Mouse (Mus musculus) heart, postnatal 0 days (tissue): Measurements from ENCODE around the gene Gm10065. TPM values are rescaled to one million over a fixed set of nuclear protein-coding genes. Genes with fewer than 3 reads are reported as not detected.

Experiments
- ATAC-seq: fragments of 200-750 bp; cut with Nextera tagmentation; 2 replicates; pipeline ENCODE4 v1.8.0; 2017; ENCODE audit warnings: low read depth, moderate number of reproducible peaks, moderate library complexity; ENCODE audit not compliant: insufficient read depth
- DNase-seq: peaks from one replicate; pipeline ENCODE4 v3.0.0-alpha.2; 2016; ENCODE audit warnings: low spot score
- H3K27ac ChIP-seq: fragments of 300-500 bp; sonication (generic); 2 replicates; pipeline ENCODE4 v1.5.1; 2014; ENCODE audit warnings: low read depth, mild to moderate bottlenecking
- H3K27me3 ChIP-seq: fragments of 300-500 bp; sonication (generic); 2 replicates; pipeline ENCODE4 v1.6.1; 2014; ENCODE audit warnings: low read length, mixed read lengths; ENCODE audit not compliant: control insufficient read depth, insufficient read depth
- H3K36me3 ChIP-seq: fragments of 300-500 bp; sonication (generic); replicated peaks from 2 replicates; pipeline ENCODE4 v1.6.1; 2014; ENCODE audit warnings: low read length, mixed read lengths; ENCODE audit not compliant: control insufficient read depth, insufficient read depth
- H3K4me1 ChIP-seq: fragments of 300-500 bp; sonication (generic); 2 replicates; pipeline ENCODE4 v1.6.1; 2014; ENCODE audit warnings: antibody characterized with exemption; ENCODE audit not compliant: control insufficient read depth, insufficient read depth
- H3K4me2 ChIP-seq: fragments of 300-500 bp; sonication (generic); 2 replicates; pipeline ENCODE4 v1.6.1; 2014; ENCODE audit warnings: low read depth, mild to moderate bottlenecking, low read length, moderate library complexity
- H3K4me3 ChIP-seq: fragments of 300-500 bp; sonication (generic); 2 replicates; pipeline ENCODE4 v1.5.1; 2014; ENCODE audit warnings: low read depth, low read length
- H3K9ac ChIP-seq: fragments of 300-500 bp; sonication (generic); replicated peaks from 2 replicates; pipeline ENCODE4 v1.6.1; 2014; ENCODE audit warnings: low read depth, low read length, mixed read lengths
- H3K9me3 ChIP-seq: fragments of 300-500 bp; sonication (generic); replicated peaks from 2 replicates; pipeline ENCODE4 v1.6.1; 2016; ENCODE audit warnings: low read length; ENCODE audit not compliant: control insufficient read depth
- CTCF ChIP-seq: IDR thresholded peaks from 2 replicates; pipeline ENCODE4 v1.5.1; 2016; ENCODE audit warnings: antibody characterized with exemption, control low read depth, low read depth
- EP300 ChIP-seq: IDR thresholded peaks from 2 replicates; pipeline ENCODE4 v1.6.1; 2016; ENCODE audit warnings: antibody characterized with exemption, low read depth
- WGBS: fragments of 180-500 bp; shearing (Covaris S2); extraction: QIAGEN DNeasy Blood & Tissue Kit; methylation state at CpG from one replicate; pipeline ENCODE4 v1.1.7; 2014; 5-methylcytosine and 5-hydroxymethylcytosine counted together
- polyA plus RNA-seq: library from polyadenylated mRNA; unstranded; fragments of >200 nt; fragmentation: Nextera tagmentation; extraction: Ambion mirVana; gene quantifications from 2 replicates; pipeline ENCODE4 v1.2.1, GENCODE M21; 2015
- total RNA-seq: library from RNA; depleted of rRNA; stranded (reverse); fragments of >200 nt; gene quantifications from 2 replicates; pipeline ENCODE4 v1.2.3, GENCODE M21; 2014; ENCODE audit warnings: low replicate concordance

Gene Gm10065
- total and polyA plus RNA-seq, 2 experiments from 2014 or later = not detected

DNA sequence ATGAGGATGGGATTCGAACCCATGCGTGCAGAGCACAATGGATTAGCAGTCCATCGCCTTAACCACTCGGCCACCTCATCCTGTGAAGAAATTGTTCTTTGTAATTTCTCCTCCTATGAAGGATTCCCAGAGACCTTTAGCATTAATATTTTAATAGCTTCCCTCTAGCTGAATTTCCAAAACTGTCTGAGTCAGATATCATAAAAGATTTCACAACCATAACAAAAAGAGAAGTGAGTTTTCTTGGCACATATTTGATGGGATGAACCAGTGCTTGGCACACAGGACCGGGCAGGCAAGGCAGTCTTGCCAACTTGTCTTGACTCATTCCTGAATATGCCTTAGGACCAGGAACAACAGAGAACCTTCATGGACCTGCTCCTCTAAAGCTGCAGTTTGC lies 13.6 kb upstream of the Gm10065 start:
- no peak overlapping the region for H3K4me2 ChIP-seq
- TF ChIP-seq EP300 (no peak), CTCF (no peak)
- no peak for ATAC-seq
- no peak overlapping the region for H3K4me3 ChIP-seq
- no peaks in the 10 kb centered on the region for H3K4me1 ChIP-seq
- H3K27ac ChIP-seq = no peak overlapping the region
- H3K27me3 ChIP-seq = no peaks in the 10 kb centered on the region
- DNase-seq = no peak
- WGBS = 88% methylated on average over 5 of the region's 5 CpGs
- no peak overlapping the region for H3K9ac ChIP-seq
- H3K36me3 ChIP-seq = no peaks in the 10 kb centered on the region
- H3K9me3 ChIP-seq = no peaks in the 10 kb centered on the region

DNA sequence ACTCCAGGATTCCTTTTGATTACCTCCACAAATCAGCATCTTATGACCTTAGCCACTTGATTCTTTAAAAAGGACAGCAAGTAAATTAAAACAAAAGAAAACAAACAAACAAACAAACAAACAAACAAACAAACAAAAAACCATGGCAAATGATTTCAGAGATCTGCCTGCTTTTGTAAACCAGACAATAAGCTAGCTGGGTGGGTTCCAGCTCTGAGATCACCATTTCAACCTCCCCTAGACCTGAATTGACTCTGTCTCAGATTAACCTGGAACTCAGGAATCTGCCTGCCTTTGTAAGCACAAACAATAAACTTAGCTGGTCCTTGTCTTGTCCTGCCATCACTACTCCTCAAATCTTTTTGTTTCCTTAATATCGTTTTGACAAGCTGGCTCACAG lies 7.6 kb upstream of the Gm10065 start:
- H3K4me3 ChIP-seq = no peak overlapping the region
- H3K36me3 ChIP-seq = peaks cover 14% of the 10 kb centered on the region; the same call in 1 of the 2 replicates
- H3K4me1 ChIP-seq = no peaks in the 10 kb centered on the region
- WGBS = 79% methylated on average over 1 of the region's 1 CpGs
- TF ChIP-seq CTCF = no peak
- no peak for TF ChIP-seq EP300
- no peak overlapping the region for H3K4me2 ChIP-seq
- H3K27ac ChIP-seq = no peak overlapping the region
- no peak overlapping the region for H3K9ac ChIP-seq
- H3K9me3 ChIP-seq = peaks cover 4% of the 10 kb centered on the region; the same call in 1 of the 2 replicates
- no peaks in the 10 kb centered on the region for H3K27me3 ChIP-seq
- DNase-seq = no peak
- ATAC-seq = no peak

DNA sequence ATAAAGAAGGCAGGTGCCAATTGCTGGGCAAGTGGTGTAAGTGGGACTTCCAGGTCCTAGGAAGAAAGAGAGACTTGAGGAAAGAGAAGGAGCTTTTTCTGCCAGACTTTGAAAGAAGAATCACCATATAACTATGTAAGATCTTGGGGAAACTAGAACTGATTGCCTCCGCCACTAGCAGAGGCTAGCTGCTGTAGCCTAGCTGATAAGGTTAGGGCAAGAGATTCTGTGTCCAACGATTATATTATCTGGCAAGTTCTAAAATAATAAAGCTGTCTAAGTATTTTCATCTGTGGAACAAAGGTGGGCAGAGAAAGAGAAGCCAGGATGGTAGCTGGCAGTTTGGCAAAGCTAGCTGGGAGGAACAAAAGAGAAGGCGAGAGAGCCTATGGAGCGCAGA lies 6.8 kb downstream of the Gm10065 start:
- no peak for ATAC-seq
- Histone ChIP-seq H3K27me3 (no peaks in the 10 kb centered on the region), H3K36me3 (no peaks in the 10 kb centered on the region), H3K9ac (no peak overlapping the region), H3K9me3 (no peaks in the 10 kb centered on the region), H3K4me2 (no peak overlapping the region), H3K4me1 (no peaks in the 10 kb centered on the region), H3K27ac (no peak overlapping the region), H3K4me3 (no peak overlapping the region)
- 28% methylated on average over 4 of the region's 4 CpGs for WGBS
- DNase-seq = no peak
- TF ChIP-seq EP300 = no peak
- TF ChIP-seq CTCF = no peak

DNA sequence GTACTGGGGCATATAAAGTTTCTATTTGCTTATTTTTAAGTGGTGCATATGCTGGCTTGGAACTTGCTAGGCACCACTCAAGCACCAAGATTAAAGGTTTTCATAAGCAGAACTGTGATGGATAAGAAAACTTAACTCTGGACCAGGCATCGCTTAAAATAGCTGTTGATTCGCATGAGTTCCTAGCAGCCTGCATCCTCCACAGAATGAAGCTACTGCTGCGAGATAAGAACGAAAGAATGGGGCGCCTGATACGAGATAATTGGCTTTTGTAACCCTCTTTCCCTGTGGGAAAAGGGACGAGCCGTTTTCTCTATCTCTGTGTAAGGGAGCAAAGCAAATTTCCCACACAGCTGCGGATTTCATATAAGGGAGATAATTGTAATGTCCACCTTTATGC lies 10.1 kb downstream of the Gm10065 start:
- Histone ChIP-seq H3K4me3 (peak overlapping the region; percentile 58; the same call in 1 of the 2 replicates), H3K4me1 (no peaks in the 10 kb centered on the region), H3K9ac (no peak overlapping the region), H3K9me3 (no peaks in the 10 kb centered on the region), H3K27ac (no peak overlapping the region), H3K27me3 (no peaks in the 10 kb centered on the region), H3K36me3 (no peaks in the 10 kb centered on the region), H3K4me2 (peak overlapping the region; percentile 81)
- TF ChIP-seq EP300 (no peak), CTCF (no peak)
- WGBS = 7% methylated on average over 9 of the region's 9 CpGs
- no peak for DNase-seq
- ATAC-seq = no peak

DNA sequence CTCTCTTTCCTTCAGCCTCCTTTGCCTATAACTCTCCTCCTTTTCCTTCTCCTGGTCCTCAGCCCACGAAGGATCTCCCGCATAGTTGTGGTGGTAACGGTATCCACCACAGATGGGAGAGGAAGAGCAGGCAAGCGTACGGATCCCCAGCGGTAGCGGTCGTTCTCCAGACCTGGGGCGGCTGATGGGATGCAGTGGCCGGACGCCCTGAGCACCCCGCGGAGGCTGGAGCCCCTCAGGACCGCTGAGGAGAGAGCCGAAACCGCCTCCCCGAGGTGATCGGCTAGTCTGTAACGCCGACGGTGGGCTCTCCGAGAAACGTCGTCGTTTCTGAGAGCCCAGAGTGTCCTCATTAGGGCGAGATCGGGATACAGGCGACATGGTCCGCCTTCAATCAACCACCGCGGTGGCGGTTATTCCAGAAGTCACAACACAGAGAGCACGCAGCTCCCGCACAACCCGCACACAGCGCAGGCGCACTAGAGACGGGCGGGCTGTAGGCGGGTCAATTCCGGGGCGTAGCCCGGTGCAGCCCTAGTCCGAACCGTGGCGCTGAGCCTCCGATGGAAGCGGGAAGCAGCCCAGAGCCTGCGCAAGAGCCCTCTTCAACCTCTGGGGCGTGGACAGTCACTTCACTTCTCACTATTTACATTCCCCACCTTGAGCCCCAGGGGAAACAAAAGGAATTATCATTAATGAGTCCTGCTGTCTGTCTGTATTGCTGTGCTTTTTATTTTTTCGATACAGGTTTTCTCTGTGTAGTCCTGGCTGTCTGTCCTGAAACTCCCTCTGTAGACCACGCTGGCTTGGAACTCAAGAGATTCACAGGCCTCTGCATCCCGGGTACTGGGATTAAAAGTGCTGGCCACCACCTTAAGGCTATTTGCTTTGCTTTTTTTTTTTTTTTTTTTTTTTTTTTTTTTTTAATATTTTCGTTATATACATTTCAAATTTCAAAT lies 10.9 kb downstream of the Gm10065 start, which contains the start of gene Nkapl:
TSS of gene Nkapl (minus strand) at position 449 of the 959 bp plus-strand sequence.
- DNase-seq (peak; percentile 73), ATAC-seq (peak; percentile 97)
- Histone ChIP-seq H3K9me3 (no peaks in the 10 kb centered on the region), H3K36me3 (no peaks in the 10 kb centered on the region), H3K27ac (no peak within 1 kb of the TSS), H3K4me2 (peak within 1 kb of the TSS; percentile 81), H3K4me3 (peak within 1 kb of the TSS; percentile 58), H3K4me1 (no peaks in the 10 kb centered on the region), H3K9ac (peak within 1 kb of the TSS; percentile 62), H3K27me3 (no peaks in the 10 kb centered on the region)
- under 1% methylated on average over 54 of the region's 54 CpGs for WGBS
- TF ChIP-seq EP300 (no peak), CTCF (no peak)
